Mouse (Mus musculus) lung, embryonic 16.5 days (tissue): ENCODE measurements around the gene Kdm5a. TPM values are rescaled to one million over a fixed set of nuclear protein-coding genes. Genes with fewer than 3 reads are reported as not detected.

ENCODE experiments used
- ATAC-seq: fragments of 200-750 bp; cut with Nextera tagmentation; 2 replicates; pipeline ENCODE4 v1.8.0; 2017; ENCODE audit warnings: low read depth, mild to moderate bottlenecking, moderate library complexity
- H3K27ac ChIP-seq: fragments of 300-500 bp; sonication (generic); 2 replicates; pipeline ENCODE4 v1.5.1; 2014; ENCODE audit warnings: mild to moderate bottlenecking, control low read depth, low read length
- H3K27me3 ChIP-seq: fragments of 300-500 bp; sonication (generic); 2 replicates; pipeline ENCODE4 v1.6.1; 2014; ENCODE audit warnings: low read depth, low read length, mixed read lengths; ENCODE audit not compliant: control insufficient read depth, insufficient read depth
- H3K36me3 ChIP-seq: fragments of 300-500 bp; sonication (generic); 2 replicates; pipeline ENCODE4 v1.6.1; 2014; ENCODE audit warnings: low read length; ENCODE audit not compliant: control insufficient read depth, insufficient read depth
- H3K4me1 ChIP-seq: fragments of 300-500 bp; sonication (generic); replicated peaks from 2 replicates; pipeline ENCODE4 v1.6.1; 2014; ENCODE audit warnings: low read length, mixed read lengths; ENCODE audit not compliant: control insufficient read depth, insufficient read depth
- H3K4me2 ChIP-seq: fragments of 300-500 bp; sonication (generic); 2 replicates; pipeline ENCODE4 v1.6.1; 2014; ENCODE audit warnings: low read depth, low read length, control low read depth
- H3K4me3 ChIP-seq: fragments of 300-500 bp; sonication (generic); 2 replicates; pipeline ENCODE4 v1.5.1; 2014; ENCODE audit warnings: mild to moderate bottlenecking, low read length, control low read depth
- H3K9ac ChIP-seq: fragments of 300-500 bp; sonication (generic); 2 replicates; pipeline ENCODE4 v1.6.1; 2014; ENCODE audit warnings: low read length, control low read depth
- H3K9me3 ChIP-seq: fragments of 300-500 bp; sonication (generic); 2 replicates; pipeline ENCODE4 v1.6.1; 2016; ENCODE audit warnings: low read length; ENCODE audit not compliant: control insufficient read depth
- WGBS: fragments of 180-500 bp; shearing (Covaris S2); extraction: QIAGEN DNeasy Blood & Tissue Kit; methylation state at CpG from one replicate; pipeline ENCODE4 v1.1.7; 2014; 5-methylcytosine and 5-hydroxymethylcytosine counted together
- polyA plus RNA-seq: library from polyadenylated mRNA; unstranded; fragments of >200 nt; fragmentation: Nextera tagmentation; extraction: Ambion mirVana; gene quantifications from 2 replicates; pipeline ENCODE4 v1.2.1, GENCODE M21; 2015

Kdm5a gene
- polyA plus RNA-seq, 1 experiment from 2014 or later: 46.5 TPM

DNA sequence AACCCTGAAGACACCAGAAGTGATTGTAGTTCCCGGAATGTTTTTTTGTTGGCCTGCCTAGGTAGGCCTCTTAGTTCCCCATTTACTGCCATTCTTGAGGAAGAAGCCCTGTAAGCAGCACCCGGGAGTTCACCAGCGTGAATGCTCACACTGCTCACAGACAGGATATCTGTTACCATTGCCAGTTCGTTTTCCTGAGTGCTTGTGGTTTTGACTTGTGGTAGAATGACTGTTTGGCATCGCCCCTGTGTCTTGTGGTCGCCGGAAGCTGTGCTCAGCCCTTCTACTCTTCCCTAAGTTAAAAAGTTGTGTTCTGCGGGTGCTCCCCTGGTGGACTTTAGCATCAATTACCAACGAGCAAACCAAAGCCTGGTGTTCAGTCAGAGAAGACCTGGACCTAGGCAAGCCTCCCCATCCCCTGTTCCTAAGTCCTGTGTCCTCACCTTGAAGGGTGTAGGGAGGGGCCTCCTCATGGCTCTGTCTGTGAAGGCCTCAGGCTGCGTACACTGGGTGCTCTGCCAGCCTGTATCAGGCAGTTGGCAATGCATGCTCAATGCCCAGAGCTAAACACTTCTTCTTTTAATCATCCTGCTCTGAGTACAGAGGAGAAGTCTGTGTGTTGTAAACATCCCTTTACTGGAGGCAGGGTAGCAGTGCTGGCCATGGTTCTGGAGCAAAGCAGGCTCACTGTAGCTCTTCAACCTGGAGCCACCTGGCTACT is 102.8 kb downstream of the Kdm5a start:
- WGBS: 76% methylated on average over 10 of the region's 10 CpGs
- ATAC-seq: no peak
- H3K4me2 ChIP-seq: no peak overlapping the region

DNA sequence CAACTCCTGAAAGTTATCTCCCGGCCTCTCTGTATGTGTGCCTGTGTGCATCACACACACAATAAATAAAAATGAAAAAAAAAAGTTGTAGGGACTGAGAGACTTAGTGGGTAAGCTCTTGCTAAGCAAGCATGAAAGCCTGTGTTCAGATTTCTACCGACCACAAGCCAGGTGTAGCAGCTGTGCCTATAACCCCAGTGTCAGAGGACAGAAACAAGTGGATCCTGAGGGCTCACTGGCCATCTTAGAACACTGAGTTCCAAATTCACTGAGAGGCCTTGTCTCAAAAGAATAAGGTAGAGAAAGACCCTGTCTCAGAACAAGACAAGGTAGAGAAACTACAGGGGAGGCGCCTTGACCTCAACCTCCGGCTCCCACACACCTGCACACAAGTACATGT is 104.3 kb downstream of the Kdm5a start:
- no peak for ATAC-seq
- H3K27me3 ChIP-seq: peaks cover 5% of the 10 kb centered on the region; the same call in 1 of the 2 replicates
- peaks cover 11% of the 10 kb centered on the region for H3K4me1 ChIP-seq
- no peak overlapping the region for H3K27ac ChIP-seq
- 92% methylated on average over 4 of the region's 4 CpGs for WGBS
- H3K9ac ChIP-seq: no peak overlapping the region
- H3K36me3 ChIP-seq: no peaks in the 10 kb centered on the region
- H3K9me3 ChIP-seq: no peaks in the 10 kb centered on the region
- no peak overlapping the region for H3K4me3 ChIP-seq
- H3K4me2 ChIP-seq: no peak overlapping the region

More for the DNA sequence above, 102.8 kb downstream of the Kdm5a start:
- Histone ChIP-seq H3K36me3 (no peaks in the 10 kb centered on the region), H3K9me3 (no peaks in the 10 kb centered on the region), H3K4me1 (peaks cover 10% of the 10 kb centered on the region), H3K27ac (no peak overlapping the region), H3K4me3 (no peak overlapping the region), H3K27me3 (peaks cover 11% of the 10 kb centered on the region; the same call in 1 of the 2 replicates), H3K9ac (no peak overlapping the region)

DNA sequence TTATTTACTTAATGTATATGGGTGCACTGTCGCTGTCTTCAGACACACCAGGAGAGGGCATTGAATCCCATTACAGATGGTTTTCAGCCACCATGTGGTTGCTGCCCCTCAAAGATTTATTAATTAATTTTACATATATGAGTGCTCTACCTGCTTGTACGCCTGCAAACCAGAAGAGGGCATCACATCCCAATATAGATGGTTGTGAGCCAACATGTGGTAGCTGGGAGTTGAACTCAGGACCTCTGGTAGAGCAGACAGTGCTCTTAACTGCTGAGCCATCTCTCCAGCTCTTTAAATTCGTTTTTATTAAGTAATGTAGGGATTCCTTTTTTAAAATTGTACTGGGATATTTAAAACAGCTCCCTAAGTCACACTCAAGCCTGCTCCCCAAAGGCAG is 105.3 kb downstream of the Kdm5a start:
- Histone ChIP-seq H3K27ac (no peak overlapping the region), H3K27me3 (peaks cover 2% of the 10 kb centered on the region; the same call in 1 of the 2 replicates), H3K4me2 (no peak overlapping the region), H3K36me3 (no peaks in the 10 kb centered on the region), H3K9me3 (no peaks in the 10 kb centered on the region), H3K4me1 (peaks cover 8% of the 10 kb centered on the region), H3K4me3 (no peak overlapping the region), H3K9ac (no peak overlapping the region)
- 62% methylated on average over 3 of the region's 3 CpGs for WGBS
- ATAC-seq: no peak

DNA sequence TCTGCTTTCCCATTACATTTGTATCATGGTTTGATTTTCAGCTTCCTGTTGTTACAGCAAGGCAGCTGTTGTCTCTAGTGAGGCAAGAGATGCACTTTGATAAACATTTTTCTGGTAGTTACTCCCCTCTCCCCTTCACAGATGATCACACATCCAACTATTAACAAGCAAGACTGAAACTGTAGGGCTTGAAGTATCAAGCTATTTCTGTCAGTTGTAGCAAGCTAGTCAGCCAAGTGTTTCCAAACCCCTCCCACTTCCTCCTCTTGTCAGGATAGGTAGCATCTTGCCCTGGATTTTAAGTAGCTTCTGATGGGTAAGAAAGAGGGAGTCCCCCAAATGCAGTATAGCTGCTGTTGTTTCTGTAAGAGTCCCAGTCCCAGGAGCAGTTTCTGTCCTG is 105.8 kb downstream of the Kdm5a start:
- Histone ChIP-seq H3K9ac (no peak overlapping the region), H3K27me3 (peaks cover 2% of the 10 kb centered on the region; the same call in 1 of the 2 replicates), H3K4me1 (peaks cover 7% of the 10 kb centered on the region), H3K4me2 (no peak overlapping the region), H3K36me3 (no peaks in the 10 kb centered on the region), H3K4me3 (no peak overlapping the region), H3K27ac (no peak overlapping the region), H3K9me3 (no peaks in the 10 kb centered on the region)
- ATAC-seq: no peak

DNA sequence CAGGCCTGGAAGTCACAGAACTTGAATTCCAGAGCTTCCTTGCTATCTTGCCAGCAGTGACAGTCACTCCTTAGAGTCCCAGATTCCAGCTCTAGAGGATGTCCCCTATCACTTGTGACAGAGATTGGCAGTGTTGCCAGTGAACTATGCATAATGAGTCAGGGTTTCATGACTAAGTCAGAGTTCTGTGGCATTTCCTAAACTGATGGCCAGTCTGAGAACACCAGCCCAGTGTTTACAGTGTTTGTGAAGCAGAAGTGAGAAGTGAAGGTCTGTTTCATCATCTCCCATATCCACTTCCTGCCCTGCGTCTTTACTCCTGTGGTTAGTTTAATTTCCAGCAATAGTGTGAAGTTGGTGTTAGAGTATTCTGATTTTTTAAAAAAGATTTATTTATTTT is 106.7 kb downstream of the Kdm5a start:
- Histone ChIP-seq H3K4me2 (no peak overlapping the region), H3K9ac (no peak overlapping the region), H3K9me3 (no peaks in the 10 kb centered on the region), H3K36me3 (no peaks in the 10 kb centered on the region), H3K27ac (no peak overlapping the region), H3K4me3 (no peak overlapping the region), H3K27me3 (peaks cover 2% of the 10 kb centered on the region; the same call in 1 of the 2 replicates), H3K4me1 (peaks cover 11% of the 10 kb centered on the region)
- WGBS: 40% methylated on average over 1 of the region's 1 CpGs
- ATAC-seq: no peak

DNA sequence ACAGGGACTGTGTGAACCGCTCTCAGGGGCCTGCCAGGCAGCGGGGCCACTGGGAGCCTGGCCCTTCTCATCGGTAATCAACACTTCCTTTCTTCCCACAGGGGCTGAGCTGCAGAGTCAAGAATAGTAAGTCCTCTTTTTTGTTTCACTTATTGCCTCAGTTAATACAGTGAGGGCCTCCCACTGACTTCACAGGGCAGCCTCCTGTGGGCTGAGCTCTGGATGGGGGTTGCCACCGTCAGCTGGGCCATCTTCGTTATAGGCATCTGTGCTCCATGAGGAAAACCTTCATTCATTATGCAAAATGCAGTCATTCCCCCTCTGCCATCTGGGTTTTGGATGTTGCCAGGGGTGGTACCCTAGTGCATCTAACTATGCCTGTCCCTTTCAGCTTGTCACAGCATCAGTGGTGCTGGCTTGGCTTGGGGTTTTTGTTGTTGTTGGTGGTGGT is 108.1 kb downstream of the Kdm5a start:
- H3K27me3 ChIP-seq: no peaks in the 10 kb centered on the region
- no peak overlapping the region for H3K27ac ChIP-seq
- no peak overlapping the region for H3K9ac ChIP-seq
- H3K4me1 ChIP-seq: peaks cover 11% of the 10 kb centered on the region
- WGBS: 42% methylated on average over 5 of the region's 5 CpGs
- H3K4me3 ChIP-seq: no peak overlapping the region
- no peaks in the 10 kb centered on the region for H3K36me3 ChIP-seq
- no peak overlapping the region for H3K4me2 ChIP-seq
- H3K9me3 ChIP-seq: no peaks in the 10 kb centered on the region
- no peak for ATAC-seq

DNA sequence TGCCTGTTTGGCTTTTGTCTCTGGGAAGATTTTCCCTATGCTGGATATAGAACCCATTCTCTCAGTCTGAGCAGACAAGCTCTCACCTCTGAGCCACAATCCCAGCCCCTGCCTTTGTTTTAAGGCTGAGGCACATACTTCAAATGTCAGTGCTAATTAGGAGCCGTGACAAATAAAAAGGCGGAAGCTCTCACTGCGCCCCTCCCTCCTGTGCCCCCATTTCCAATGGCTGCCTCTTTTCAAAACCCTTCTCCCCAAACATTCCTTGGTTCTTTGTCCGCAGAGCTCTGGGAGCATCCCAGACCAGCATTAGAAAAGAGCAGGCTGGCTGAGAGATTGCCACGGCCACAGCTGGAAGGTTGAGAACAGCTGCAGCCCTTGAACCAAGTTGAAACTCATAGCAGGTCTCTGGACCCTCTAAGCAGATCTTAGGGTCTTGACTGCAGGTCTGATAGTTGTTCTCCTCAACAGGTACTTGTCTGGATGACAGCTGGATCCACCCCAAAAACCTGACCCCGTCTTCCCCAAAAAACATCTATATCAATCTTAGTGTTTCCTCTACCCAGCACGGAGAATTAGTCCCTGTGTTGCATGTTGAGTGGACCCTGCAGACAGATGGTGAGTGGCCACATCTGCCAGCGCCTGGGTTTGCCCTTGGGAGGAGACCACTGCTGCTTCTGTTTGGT is 108.7 kb downstream of the Kdm5a start:
- H3K4me2 ChIP-seq: no peak overlapping the region
- no peaks in the 10 kb centered on the region for H3K36me3 ChIP-seq
- H3K27ac ChIP-seq: no peak overlapping the region
- no peak for ATAC-seq
- H3K27me3 ChIP-seq: no peaks in the 10 kb centered on the region
- no peak overlapping the region for H3K9ac ChIP-seq
- 41% methylated on average over 8 of the region's 8 CpGs for WGBS
- no peaks in the 10 kb centered on the region for H3K9me3 ChIP-seq
- H3K4me1 ChIP-seq: peaks cover 11% of the 10 kb centered on the region
- no peak overlapping the region for H3K4me3 ChIP-seq

DNA sequence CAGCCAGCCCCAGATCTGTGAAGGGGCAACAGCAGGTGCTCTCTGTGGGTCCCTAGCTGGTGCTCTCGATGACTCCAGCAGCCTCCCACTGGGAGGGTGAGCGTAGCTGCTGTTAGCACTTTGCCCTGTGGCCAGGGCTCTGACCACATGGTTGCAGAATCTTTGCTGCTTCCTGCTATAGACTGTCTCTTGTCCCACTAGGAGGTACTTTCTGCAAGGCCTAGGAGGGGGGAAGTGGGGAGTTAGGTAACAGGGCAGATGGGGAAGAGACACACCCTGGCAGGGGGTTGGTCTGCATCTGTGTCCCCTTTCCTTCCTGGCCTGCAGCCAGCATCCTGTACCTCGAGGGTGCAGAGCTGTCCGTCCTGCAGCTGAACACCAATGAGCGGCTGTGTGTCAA is 109.5 kb downstream of the Kdm5a start:
- Histone ChIP-seq H3K9me3 (no peaks in the 10 kb centered on the region), H3K27me3 (no peaks in the 10 kb centered on the region), H3K27ac (no peak overlapping the region), H3K4me3 (no peak overlapping the region), H3K4me1 (peaks cover 11% of the 10 kb centered on the region), H3K36me3 (no peaks in the 10 kb centered on the region), H3K4me2 (no peak overlapping the region), H3K9ac (no peak overlapping the region)
- ATAC-seq: peak; percentile 69
- 35% methylated on average over 5 of the region's 5 CpGs for WGBS

DNA sequence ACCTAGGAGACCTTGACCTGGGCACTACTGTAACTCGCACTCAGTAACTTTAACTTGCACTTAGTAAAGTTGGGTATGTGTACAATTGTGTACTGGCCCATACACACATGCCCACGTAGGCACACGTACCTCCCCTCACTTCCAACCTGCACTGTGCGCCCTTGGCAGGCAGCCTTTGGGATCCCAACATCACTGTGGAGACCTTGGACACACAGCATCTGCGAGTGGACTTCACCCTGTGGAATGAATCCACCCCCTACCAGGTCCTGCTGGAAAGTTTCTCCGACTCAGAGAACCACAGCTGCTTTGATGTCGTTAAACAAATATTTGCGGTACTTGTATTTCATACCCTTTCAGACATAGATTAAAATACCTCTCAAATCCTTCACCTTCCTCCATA is 111.4 kb downstream of the Kdm5a start:
- Histone ChIP-seq H3K4me3 (no peak overlapping the region), H3K4me1 (peaks cover 11% of the 10 kb centered on the region), H3K27me3 (no peaks in the 10 kb centered on the region), H3K4me2 (no peak overlapping the region), H3K27ac (no peak overlapping the region), H3K9me3 (no peaks in the 10 kb centered on the region), H3K36me3 (no peaks in the 10 kb centered on the region), H3K9ac (no peak overlapping the region)
- 54% methylated on average over 8 of the region's 8 CpGs for WGBS
- ATAC-seq: peak; percentile 51
